Mouse (Mus musculus) limb, embryonic 15.5 days (tissue): Measurements from ENCODE around the gene Cmc4. TPM values are rescaled to one million over a fixed set of nuclear protein-coding genes. Genes with fewer than 3 reads are reported as not detected.
A peak's percentile ranks its signal among the peaks of the same experiment; 100 is the strongest.

ENCODE experiments used
- ATAC-seq: fragments of 200-750 bp; cut with Nextera tagmentation; 2 replicates; pipeline ENCODE4 v1.8.0; 2017; ENCODE audit warnings: low read depth, moderate TSS enrichment; ENCODE audit not compliant: insufficient number of reproducible peaks, low FRiP score, low TSS enrichment
- H3K27ac ChIP-seq: fragments of 300-500 bp; sonication (generic); 2 replicates; pipeline ENCODE4 v1.5.1; 2015; ENCODE audit warnings: moderate library complexity, mild to moderate bottlenecking, inconsistent platforms
- H3K27me3 ChIP-seq: fragments of 300-500 bp; sonication (generic); 2 replicates; pipeline ENCODE4 v1.6.1; 2015; ENCODE audit warnings: inconsistent platforms
- H3K36me3 ChIP-seq: fragments of 300-500 bp; sonication (generic); 2 replicates; pipeline ENCODE4 v1.6.1; 2015; ENCODE audit warnings: inconsistent platforms
- H3K4me1 ChIP-seq: fragments of 300-500 bp; sonication (generic); 2 replicates; pipeline ENCODE4 v1.6.1; 2015; ENCODE audit warnings: inconsistent platforms
- H3K4me2 ChIP-seq: fragments of 300-500 bp; sonication (generic); 2 replicates; pipeline ENCODE4 v1.6.1; 2015; ENCODE audit warnings: mild to moderate bottlenecking, inconsistent platforms
- H3K4me3 ChIP-seq: fragments of 300-500 bp; sonication (generic); 2 replicates; pipeline ENCODE4 v1.5.1; 2015; ENCODE audit warnings: mild to moderate bottlenecking, inconsistent platforms
- H3K9ac ChIP-seq: fragments of 300-500 bp; sonication (generic); 2 replicates; pipeline ENCODE4 v1.6.1; 2015; ENCODE audit warnings: inconsistent platforms
- H3K9me3 ChIP-seq: fragments of 300-500 bp; sonication (generic); 2 replicates; pipeline ENCODE4 v1.6.1; 2016; ENCODE audit warnings: inconsistent platforms
- WGBS: fragments of 180-500 bp; shearing (Covaris S2); methylation state at CpG from one replicate; pipeline ENCODE4 v1.1.7; 2015; 5-methylcytosine and 5-hydroxymethylcytosine counted together
- polyA plus RNA-seq: library from polyadenylated mRNA; unstranded; fragments of >200 nt; fragmentation: Nextera tagmentation; extraction: Ambion mirVana; gene quantifications from 2 replicates; pipeline ENCODE4 v1.2.1, GENCODE M21; 2015

Gene Cmc4
- polyA plus RNA-seq = 21.9 and 25.7 TPM in 2 replicates

DNA sequence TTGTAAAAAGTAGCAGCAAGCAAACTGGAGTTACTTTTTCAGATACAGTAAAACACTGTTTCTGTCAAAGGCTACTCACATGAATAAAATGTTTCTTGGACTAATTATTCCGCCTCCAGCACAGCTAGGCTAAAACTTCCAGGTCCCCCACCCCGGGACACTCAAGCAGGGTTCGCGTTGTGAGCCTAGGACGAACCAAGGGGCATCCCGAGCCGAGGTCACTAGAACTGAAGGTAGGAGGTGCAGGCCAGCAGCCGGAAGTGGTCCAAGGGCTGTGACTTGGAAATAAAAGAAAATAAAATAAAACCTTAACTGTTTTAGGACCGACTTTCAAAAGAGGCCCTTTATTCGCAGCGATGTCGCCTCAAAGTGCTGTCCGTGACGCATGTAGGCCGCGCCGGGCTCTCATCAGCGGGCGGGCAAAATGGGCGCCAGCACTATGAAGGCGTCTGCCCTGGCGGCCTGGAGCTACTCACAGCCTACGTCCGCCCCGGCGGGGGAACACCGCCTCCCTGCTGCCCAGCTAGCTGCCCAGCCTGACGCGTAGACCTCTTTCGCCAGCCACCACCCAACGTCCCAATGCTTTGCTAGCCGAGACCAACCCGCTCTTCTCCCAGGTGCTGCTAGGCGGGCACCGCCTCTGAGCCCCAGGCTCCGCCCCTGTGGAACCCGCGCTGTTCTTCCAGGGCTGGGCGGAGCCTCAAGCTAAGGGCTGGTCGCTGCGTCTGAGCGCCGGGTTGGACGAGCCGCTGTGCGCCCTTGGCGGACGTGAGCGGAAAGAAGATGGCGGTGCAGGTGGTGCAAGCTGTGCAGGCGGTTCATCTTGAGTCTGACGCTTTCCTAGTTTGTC, at the start of gene Cmc4, which contains the start of the genes Mtcp1 and Brcc3:
TSS of gene Cmc4 (minus strand) at position 649 of the 850 bp plus-strand sequence.
TSS of gene Mtcp1 (minus strand) at position 653 of the 850 bp plus-strand sequence.
TSS of gene Brcc3 (plus strand) at position 693 of the 850 bp plus-strand sequence.
- no peaks in the 10 kb centered on the region for H3K9me3 ChIP-seq
- H3K27me3 ChIP-seq = no peaks in the 10 kb centered on the region
- 19% methylated on average over 52 of the region's 52 CpGs for WGBS
- H3K4me3 ChIP-seq = peak within 1 kb of the TSS; percentile 52
- H3K4me1 ChIP-seq = no peaks in the 10 kb centered on the region
- H3K27ac ChIP-seq = peak within 1 kb of the TSS; percentile 88
- H3K36me3 ChIP-seq = no peaks in the 10 kb centered on the region
- peak within 1 kb of the TSS; percentile 32 for H3K4me2 ChIP-seq
- peak within 1 kb of the TSS; percentile 51 for H3K9ac ChIP-seq
- ATAC-seq = peak; percentile 99

DNA sequence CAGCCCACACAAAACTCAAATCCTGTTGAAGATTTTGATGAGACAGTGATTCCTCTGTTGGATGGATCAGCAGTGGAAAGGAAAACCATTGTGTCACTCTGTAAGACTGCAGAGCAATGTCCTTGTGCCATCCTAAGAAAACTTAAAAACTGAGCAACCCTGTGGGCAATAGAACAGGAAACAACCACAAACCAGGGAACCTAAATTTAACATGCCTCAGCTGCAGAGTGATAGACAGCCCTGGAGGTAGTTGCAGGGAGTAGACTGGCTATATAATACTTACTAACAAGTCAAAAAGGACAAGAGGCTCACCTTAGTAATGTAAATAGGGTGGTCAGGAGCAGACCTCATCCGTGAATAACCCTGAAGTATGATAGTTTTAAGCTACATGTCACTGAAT, 38.2 kb upstream of the Cmc4 start:
- 77% methylated on average over 1 of the region's 1 CpGs for WGBS
- no peak overlapping the region for H3K4me2 ChIP-seq
- H3K27ac ChIP-seq = no peak overlapping the region
- H3K9me3 ChIP-seq = no peaks in the 10 kb centered on the region
- H3K27me3 ChIP-seq = no peaks in the 10 kb centered on the region
- no peak for ATAC-seq
- no peak overlapping the region for H3K9ac ChIP-seq
- no peak overlapping the region for H3K4me3 ChIP-seq
- H3K4me1 ChIP-seq = no peaks in the 10 kb centered on the region
- H3K36me3 ChIP-seq = peaks cover 16% of the 10 kb centered on the region

DNA sequence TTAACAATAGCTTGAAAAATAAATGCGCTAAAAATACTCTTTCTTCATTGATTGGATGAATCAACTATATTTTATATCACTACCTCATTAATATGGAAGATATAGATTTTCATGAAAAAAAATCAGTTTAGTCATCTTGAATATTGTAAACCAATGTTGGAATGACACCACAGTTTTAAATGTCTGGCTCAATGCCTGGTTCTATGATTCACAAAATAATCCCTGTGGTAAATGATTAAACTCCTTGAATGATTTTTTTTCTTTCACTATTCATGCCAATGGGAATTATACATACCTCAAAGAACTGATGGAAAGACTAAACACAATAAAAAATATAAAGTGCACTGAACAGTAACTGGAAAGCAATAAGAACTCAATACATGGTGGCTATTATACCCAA, 6.7 kb downstream of the Cmc4 start:
- 94% methylated on average over 1 of the region's 1 CpGs for WGBS
- ATAC-seq = no peak
- Histone ChIP-seq H3K4me2 (no peak overlapping the region), H3K27ac (no peak overlapping the region), H3K9me3 (no peaks in the 10 kb centered on the region), H3K4me1 (no peaks in the 10 kb centered on the region), H3K27me3 (no peaks in the 10 kb centered on the region), H3K4me3 (no peak overlapping the region), H3K36me3 (no peaks in the 10 kb centered on the region), H3K9ac (no peak overlapping the region)

DNA sequence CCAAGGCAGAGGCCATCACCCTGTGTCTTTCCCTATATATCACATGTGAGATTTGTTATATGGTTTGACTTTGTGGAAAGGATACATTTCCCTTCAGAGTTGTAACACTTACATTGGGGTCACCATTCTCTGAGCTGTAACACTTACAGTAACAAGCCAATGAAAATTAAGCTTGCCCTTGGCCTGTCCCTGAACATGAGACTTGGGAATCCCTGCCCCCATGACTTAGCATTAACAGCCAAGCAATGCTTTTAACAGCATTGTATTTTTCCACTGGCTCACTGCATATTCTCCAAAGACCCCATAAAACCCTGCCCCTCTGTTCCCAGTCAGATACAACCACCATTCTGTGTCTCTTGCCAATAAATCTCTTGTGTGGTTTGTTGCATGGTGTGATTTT, 13.0 kb downstream of the Cmc4 start:
- Histone ChIP-seq H3K9ac (no peak overlapping the region), H3K4me3 (no peak overlapping the region), H3K9me3 (no peaks in the 10 kb centered on the region), H3K4me1 (no peaks in the 10 kb centered on the region), H3K36me3 (peaks cover 3% of the 10 kb centered on the region; the same call in 1 of the 2 replicates), H3K4me2 (no peak overlapping the region), H3K27me3 (no peaks in the 10 kb centered on the region), H3K27ac (no peak overlapping the region)
- ATAC-seq = no peak

DNA sequence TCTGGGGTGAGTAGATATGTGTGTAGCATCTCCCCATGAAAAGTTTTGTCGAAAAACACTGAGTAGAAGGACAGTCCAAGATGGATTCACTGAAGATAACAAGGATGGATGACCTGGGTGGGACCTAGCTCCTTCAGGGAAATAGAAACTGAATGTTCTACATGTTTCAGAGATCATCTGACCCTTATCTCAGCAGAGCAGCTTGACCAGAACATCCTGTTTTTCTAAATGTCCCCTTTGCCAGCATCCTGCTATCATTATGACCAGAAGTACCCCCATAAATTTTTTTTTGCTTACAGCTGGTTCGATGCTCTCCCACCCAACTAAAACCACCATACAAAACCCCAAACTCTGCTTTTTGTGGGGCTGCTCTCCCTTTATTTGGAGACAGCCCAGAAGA, 13.7 kb downstream of the Cmc4 start:
- peaks cover 3% of the 10 kb centered on the region; the same call in 1 of the 2 replicates for H3K36me3 ChIP-seq
- 67% methylated on average over 2 of the region's 2 CpGs for WGBS
- no peak for ATAC-seq
- H3K27me3 ChIP-seq = no peaks in the 10 kb centered on the region
- H3K9ac ChIP-seq = no peak overlapping the region
- no peak overlapping the region for H3K27ac ChIP-seq
- no peak overlapping the region for H3K4me3 ChIP-seq
- H3K4me1 ChIP-seq = no peaks in the 10 kb centered on the region
- no peaks in the 10 kb centered on the region for H3K9me3 ChIP-seq
- no peak overlapping the region for H3K4me2 ChIP-seq

DNA sequence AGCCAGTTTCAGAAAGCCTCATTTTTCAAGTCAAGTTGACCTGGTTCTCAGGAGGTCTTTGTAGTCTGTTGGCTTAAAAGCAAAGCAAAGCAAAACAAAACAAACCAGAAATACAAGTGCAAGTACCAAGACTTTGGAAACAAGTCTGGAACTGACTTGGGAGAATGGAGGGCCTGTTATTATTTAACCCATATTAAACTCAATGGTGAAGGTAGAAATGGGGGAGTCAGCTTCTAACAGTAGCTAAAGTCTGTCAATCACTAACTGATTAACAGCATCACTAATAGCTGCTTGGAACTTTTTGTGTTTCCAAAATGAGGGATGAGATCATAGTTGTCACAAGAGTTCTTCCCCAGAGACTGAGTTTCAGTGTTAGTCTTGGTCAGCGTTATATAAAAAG, 16.9 kb downstream of the Cmc4 start:
- H3K9ac ChIP-seq = no peak overlapping the region
- H3K27me3 ChIP-seq = no peaks in the 10 kb centered on the region
- H3K4me2 ChIP-seq = no peak overlapping the region
- no peak for ATAC-seq
- H3K36me3 ChIP-seq = peaks cover 5% of the 10 kb centered on the region; the same call in 1 of the 2 replicates
- no peak overlapping the region for H3K4me3 ChIP-seq
- H3K9me3 ChIP-seq = no peaks in the 10 kb centered on the region
- H3K4me1 ChIP-seq = no peaks in the 10 kb centered on the region
- no peak overlapping the region for H3K27ac ChIP-seq
- WGBS = 90% methylated on average over 1 of the region's 1 CpGs

DNA sequence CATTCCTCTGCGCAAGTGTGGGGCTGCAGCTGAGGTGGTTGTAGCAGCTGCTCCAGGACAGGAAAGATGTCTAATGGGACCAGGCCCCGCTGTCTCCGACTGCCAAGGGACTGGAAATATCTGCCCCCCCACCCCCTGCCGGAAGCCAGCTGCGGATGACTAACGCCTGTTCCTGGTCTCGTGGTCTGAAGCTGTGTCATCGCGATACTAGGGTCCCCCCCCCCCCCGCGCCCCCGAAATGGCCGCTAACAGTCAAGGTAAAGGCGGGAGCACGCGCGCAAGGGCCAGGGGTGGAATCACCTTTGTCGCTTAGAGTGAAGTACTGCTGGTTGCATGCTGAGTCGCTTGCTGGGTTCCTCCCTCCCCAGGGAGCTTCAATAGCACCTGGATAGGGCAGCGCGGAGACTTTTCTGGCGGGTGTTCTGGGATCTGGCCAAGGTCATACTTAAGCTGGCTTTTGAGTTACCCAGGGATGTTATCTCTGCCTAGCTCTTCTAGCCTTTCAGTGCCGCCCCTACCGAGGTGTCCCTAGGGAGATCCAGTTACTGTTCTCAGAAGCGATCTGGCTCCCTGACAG, 34.1 kb downstream of the Cmc4 start, which contains the start of the genes Fundc2 and F8:
TSS of gene Fundc2 (plus strand) at position 205 of the 577 bp plus-strand sequence.
TSS of gene F8 (minus strand) at position 421 of the 577 bp plus-strand sequence.
- H3K36me3 ChIP-seq = no peaks in the 10 kb centered on the region
- peak within 1 kb of the TSS; percentile 74 for H3K27ac ChIP-seq
- no peaks in the 10 kb centered on the region for H3K9me3 ChIP-seq
- H3K27me3 ChIP-seq = no peaks in the 10 kb centered on the region
- WGBS = 8% methylated on average over 23 of the region's 25 CpGs
- H3K9ac ChIP-seq = peak within 1 kb of the TSS; percentile 42
- H3K4me1 ChIP-seq = no peaks in the 10 kb centered on the region
- H3K4me3 ChIP-seq = peak within 1 kb of the TSS; percentile 53
- ATAC-seq = peak; percentile 84
- H3K4me2 ChIP-seq = peak within 1 kb of the TSS; percentile 36

DNA sequence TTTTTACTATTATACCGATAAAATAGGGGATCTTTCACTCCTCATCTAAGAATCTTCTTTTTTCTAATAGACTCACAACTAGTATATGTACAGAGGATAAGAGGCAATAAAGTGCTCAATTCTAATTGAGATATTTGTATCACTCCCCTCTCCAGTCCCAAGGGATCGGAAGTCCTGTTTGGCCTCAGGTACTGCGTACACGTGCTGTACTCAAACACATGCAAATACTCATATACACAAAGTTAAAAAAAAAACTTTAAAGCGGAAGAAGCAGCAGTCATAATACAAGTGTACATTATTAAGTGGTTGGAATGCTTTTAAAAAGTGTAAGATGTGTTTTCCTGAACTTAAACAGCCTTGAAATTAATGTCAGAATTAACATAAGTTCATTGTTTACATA, 34.7 kb downstream of the Cmc4 start:
- H3K4me1 ChIP-seq = no peaks in the 10 kb centered on the region
- ATAC-seq = no peak
- no peaks in the 10 kb centered on the region for H3K27me3 ChIP-seq
- 67% methylated on average over 5 of the region's 5 CpGs for WGBS
- H3K4me3 ChIP-seq = peak overlapping the region; percentile 53
- H3K4me2 ChIP-seq = no peak overlapping the region
- no peak overlapping the region for H3K27ac ChIP-seq
- H3K36me3 ChIP-seq = no peaks in the 10 kb centered on the region
- no peak overlapping the region for H3K9ac ChIP-seq
- H3K9me3 ChIP-seq = no peaks in the 10 kb centered on the region

DNA sequence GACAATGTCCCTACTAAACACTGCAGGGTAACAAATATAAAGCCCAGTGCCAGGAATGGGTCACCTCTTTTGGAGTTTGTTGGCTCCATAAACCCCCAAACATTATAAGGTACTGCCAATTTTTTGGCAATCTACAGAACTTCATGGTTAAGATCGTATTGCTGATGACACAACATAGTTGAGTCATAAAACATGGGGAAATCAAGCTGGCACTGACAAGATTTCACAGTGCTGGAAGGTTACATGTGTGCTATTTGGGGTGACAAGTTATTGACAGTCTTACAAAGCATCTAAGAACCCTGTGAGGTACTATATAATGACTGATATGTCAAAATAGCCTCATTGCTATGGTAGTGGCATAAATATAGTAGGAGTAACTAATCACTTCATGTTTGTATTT, 35.2 kb downstream of the Cmc4 start:
- Histone ChIP-seq H3K9ac (no peak overlapping the region), H3K4me2 (no peak overlapping the region), H3K27ac (no peak overlapping the region), H3K27me3 (no peaks in the 10 kb centered on the region), H3K4me3 (no peak overlapping the region), H3K4me1 (no peaks in the 10 kb centered on the region), H3K36me3 (no peaks in the 10 kb centered on the region), H3K9me3 (no peaks in the 10 kb centered on the region)
- no peak for ATAC-seq
- 70% methylated on average over 1 of the region's 1 CpGs for WGBS

DNA sequence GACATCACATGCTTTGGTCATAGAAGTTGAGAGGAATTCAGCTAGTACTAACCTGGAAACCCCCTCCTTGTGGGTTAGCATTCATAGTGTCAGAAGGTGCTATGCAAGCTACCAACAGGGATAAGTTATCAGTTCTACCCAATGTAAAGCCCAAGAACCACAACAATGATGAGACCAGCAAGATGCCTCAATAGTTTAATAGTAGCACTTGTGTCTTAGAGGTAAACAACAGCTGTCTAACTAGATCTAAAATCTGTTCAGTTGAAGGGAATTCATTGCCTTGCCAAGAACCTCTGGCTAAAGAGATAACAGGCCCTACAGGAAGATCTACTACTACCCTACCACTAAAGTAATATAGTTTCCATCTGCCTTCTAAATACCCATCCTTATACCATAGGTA, 39.6 kb downstream of the Cmc4 start:
- Histone ChIP-seq H3K9me3 (no peaks in the 10 kb centered on the region), H3K9ac (no peak overlapping the region), H3K4me2 (no peak overlapping the region), H3K4me3 (no peak overlapping the region), H3K36me3 (no peaks in the 10 kb centered on the region), H3K27me3 (no peaks in the 10 kb centered on the region), H3K4me1 (no peaks in the 10 kb centered on the region), H3K27ac (no peak overlapping the region)
- no peak for ATAC-seq

DNA sequence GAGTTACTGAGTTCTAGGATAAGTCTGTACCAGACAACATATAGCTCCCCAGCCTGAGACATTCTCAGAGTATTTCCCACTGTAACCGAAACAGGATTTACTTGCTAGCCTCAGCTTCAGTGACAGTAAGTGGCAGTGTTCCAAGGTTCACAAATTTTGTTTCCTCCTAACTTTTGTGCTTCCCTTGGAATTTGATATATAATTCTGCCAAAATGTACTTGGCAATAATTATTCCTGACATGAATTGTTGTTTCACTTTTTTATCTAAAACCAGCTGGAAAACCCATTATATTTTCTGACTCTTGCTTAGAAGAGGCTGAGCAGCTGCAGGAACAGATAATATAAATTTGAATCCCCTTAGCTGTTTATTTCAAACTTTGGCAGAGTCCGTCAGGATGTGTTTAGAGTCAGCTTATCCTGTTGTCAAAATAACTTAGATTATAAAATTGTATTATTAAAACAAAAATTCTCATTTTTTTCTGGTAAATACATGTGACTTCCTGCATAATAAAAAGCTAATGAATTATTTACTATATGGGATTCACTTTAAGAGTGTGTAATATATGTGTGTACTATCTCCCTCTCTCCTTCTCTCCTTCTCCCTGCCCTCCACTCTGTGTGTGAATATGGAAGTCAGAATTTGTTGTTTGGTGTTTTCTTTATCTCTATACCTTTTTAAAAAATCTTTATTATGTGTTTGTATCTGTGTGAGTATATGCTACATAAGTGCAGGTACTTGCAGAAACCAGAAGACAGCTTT, 43.5 kb downstream of the Cmc4 start:
- ATAC-seq = no peak
- 67% methylated on average over 2 of the region's 2 CpGs for WGBS
- H3K9me3 ChIP-seq = no peaks in the 10 kb centered on the region

DNA sequence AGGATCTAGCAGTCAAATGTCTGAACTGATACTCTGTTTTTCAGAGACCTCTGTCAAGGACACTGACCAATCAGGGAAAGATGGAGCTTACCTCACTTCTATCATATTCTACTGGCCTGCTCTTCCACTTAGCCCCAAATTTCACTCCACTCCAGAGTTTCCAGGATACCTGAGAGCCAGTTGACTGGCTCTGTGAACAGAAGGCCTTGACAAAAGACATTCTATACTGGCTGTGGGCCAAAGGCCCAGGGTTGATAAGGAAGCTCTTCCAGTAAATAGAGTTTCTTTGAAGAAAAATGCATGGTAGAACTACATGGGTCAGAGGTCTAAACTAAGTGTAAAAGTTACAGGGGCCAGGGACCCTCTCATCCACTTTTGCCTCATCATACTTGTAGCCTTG, 46.2 kb downstream of the Cmc4 start:
- H3K36me3 ChIP-seq = no peaks in the 10 kb centered on the region
- no peak overlapping the region for H3K27ac ChIP-seq
- H3K9me3 ChIP-seq = no peaks in the 10 kb centered on the region
- ATAC-seq = no peak
- no peak overlapping the region for H3K4me2 ChIP-seq
- H3K9ac ChIP-seq = no peak overlapping the region
- no peaks in the 10 kb centered on the region for H3K4me1 ChIP-seq
- no peak overlapping the region for H3K4me3 ChIP-seq
- H3K27me3 ChIP-seq = no peaks in the 10 kb centered on the region

More for the DNA sequence above, 43.5 kb downstream of the Cmc4 start:
- Histone ChIP-seq H3K4me3 (no peak overlapping the region), H3K9ac (no peak overlapping the region), H3K27ac (no peak overlapping the region), H3K36me3 (no peaks in the 10 kb centered on the region), H3K27me3 (no peaks in the 10 kb centered on the region), H3K4me2 (no peak overlapping the region), H3K4me1 (no peaks in the 10 kb centered on the region)
